Mouse (Mus musculus) cerebellum, adult (tissue): ENCODE results near the gene Capn8.

Source experiments
- ATAC-seq: cut with Nextera tagmentation; 2 replicates; pipeline ENCODE4 v1.9.2; 2017; ENCODE audit warnings: mild to moderate bottlenecking, moderate library complexity, mixed read lengths; ENCODE audit not compliant: insufficient number of reproducible peaks, low FRiP score, low TSS enrichment

Capn8 gene

DNA sequence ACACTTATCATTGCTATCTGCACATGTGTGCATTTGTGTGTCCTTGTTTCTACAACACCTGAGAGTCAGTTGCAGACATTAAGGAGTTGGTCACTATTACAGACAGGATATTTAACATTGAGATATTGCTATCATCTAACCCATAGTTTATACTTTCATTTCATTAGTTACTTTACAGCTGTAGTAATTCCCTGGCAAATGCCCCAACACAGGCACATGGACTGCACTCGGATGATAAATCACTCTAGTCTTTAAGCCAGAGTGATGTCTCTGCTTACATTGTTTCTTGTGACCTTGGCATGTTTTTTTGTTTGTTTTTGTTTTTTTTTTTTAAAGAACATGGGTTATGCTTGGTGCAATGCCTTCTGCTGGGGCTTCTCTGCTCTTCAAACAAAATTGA is 20.9 kb upstream of the Capn8 start:
- no peak for ATAC-seq

GRCm38 (mm10) chr1:182550761-182551160 is 14.0 kb upstream of the Capn8 start:
- ATAC-seq: no peak

GRCm38 (mm10) chr1:182553649-182554375 is 11.0 kb upstream of the Capn8 start:
- peak; percentile 90 for ATAC-seq

DNA sequence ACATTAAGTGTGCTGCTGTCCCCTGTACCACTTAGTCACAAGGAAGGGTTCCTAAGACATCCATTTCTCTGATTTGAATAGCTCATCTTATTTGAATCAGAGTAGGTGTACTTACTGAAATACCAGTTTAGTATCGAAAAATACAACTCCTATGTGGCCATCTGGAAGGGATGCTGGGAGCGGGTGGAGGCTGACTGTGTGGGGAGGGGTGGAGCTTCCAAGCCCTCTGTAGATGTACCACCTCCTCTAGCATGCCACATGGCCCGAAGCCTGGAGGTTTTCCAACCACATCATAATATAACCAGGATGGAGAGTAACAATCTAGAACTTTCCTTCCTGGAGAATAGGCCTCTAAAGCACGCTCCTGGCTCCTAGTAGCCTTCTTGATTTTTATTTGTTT is 6.5 kb upstream of the Capn8 start:
- no peak for ATAC-seq

DNA sequence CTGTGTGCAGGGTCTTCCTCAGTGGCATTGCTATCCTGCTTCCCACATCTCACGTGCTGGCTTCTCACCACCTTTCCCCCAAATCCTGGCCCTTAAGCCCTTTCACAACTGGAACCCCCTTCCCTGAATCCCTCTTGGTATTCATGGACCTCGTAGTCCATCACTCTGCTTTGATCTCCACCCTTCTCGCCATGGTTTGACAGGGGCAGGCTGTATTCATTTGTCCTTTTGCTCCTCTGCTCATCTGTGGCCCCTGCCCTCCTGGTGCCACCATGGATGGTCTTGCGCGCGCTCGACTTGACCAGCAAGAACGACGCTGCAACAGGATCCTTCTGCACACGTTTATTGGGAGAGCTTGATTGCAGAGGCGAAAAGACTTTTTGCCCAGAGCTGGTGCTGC is 5.3 kb upstream of the Capn8 start:
- no peak for ATAC-seq

DNA sequence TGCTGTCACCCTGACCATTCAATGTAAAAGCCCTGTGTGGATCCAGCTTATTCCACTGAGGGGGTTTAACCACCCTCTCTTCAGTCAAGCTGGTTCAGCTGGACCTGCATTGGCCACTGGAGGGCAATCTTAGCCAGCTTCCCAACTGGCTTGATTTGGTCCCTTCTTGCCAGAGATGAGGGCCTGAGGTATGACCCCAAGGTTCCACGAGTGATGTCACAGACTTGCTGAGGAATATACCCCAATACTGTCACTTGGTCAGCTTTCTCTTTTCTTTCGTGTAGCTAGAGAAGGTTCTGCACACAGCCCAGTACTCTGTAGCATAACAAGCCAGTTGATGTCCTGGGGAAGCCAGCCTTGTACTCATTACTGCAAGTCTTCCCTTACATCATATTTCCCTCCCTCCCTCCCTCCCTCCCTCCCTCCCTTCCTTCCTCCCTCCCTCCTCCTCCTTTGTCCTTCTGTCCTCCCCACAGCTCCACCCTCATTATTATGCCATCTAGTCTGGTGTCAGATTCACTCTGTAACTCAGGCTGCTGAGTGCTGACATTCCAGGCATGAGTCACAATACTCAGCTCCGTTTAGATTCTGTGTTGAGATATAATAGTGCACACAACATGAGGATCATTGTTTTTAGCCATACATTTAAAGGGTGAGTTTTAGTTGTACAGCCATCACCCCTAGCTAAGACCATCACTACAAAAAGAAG is 4.3 kb upstream of the Capn8 start:
- ATAC-seq: no peak

DNA sequence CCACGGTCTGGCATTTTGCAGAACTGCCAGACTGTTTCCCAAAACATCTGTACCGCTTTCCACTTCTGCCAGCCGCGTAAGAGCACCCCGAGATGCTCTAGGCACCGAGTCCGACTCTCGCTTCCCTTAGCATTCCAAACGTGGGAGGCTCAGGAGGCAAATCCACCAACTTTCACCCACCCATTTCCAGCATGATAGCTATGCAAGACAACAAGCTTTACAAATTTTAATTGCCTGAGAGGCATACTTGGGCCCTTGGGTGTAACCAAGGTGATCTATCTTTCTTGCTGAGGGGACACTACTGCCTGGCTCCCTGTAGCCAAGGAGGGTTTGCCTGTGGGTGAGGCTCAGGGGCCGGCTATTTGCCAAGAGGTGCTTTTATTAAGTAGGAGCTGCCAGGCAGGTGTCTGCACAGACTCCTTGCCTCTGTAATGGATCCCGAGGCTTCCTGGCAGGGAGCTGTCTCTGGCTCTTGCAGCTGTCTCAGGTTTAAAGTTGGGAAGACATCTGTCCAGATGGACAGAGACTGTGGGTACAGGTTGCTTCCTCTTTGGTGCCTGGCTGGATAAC is 2.8 kb upstream of the Capn8 start:
- ATAC-seq: no peak

- no peak for ATAC-seq
Measured at GRCm38 (mm10) chr1:182562576-182563370, 2.0 kb upstream of the Capn8 start.

DNA sequence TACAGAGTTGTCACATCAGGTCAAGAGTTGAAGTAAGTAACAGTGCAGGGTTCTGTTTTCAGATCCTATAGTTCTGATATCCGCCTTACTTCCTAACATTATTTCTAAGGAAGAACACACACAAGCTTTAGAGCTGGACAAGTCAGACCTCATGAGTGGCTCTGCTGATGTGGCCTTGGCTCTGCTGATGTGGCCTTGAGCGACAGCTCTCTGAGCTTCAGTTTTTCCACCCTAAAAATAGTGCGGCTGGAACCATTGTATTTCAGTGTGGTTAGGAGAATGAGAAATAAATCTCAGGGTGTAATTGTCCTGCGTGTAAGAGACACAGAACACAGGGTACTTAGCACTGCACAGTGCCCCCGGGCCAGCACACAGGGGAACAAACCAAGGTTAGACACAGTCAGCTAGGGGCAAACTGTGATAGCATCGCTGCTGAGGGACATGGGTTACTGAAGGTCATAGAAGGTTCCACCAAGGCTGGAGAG is 586 bp downstream of the Capn8 start:
- no peak for ATAC-seq

DNA sequence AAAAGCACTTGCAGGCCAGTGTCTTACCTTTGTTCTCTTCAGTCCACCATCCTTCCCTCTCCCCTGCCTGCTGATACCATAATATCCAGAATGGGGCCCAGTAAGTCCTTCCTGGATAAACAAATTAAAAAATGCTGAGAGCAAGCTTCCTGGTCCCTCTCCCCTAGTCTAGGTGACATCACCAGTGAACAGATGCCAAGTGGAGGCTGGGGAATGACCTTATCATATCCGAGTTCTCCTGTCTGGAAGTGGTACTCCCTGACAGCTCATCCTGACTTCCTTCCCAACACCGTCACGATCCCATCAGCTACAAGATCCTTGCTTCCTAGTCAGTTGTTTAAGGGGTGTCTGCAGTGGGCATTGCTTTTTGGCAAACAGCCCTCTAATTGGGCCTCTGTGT is 6.3 kb downstream of the Capn8 start:
- no peak for ATAC-seq

DNA sequence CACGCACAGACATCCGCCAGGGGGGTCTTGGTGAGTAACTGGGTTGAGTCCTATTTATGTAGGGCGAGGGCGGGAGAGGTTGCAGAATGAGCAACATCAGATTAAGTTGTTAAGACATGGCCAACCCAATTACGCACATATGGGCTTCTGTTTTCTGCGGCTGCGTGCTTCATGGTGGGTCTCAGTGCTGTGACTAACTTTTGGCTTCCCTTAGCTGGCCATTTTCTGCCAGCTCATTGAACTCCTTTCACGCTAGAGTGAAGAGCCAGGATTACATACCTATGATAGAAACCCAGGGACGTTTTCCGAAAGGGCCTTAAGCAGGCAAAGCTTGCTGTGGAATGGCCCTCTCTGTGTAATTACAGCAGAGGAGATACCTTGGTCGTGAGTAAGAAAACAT is 7.2 kb downstream of the Capn8 start:
- no peak for ATAC-seq

DNA sequence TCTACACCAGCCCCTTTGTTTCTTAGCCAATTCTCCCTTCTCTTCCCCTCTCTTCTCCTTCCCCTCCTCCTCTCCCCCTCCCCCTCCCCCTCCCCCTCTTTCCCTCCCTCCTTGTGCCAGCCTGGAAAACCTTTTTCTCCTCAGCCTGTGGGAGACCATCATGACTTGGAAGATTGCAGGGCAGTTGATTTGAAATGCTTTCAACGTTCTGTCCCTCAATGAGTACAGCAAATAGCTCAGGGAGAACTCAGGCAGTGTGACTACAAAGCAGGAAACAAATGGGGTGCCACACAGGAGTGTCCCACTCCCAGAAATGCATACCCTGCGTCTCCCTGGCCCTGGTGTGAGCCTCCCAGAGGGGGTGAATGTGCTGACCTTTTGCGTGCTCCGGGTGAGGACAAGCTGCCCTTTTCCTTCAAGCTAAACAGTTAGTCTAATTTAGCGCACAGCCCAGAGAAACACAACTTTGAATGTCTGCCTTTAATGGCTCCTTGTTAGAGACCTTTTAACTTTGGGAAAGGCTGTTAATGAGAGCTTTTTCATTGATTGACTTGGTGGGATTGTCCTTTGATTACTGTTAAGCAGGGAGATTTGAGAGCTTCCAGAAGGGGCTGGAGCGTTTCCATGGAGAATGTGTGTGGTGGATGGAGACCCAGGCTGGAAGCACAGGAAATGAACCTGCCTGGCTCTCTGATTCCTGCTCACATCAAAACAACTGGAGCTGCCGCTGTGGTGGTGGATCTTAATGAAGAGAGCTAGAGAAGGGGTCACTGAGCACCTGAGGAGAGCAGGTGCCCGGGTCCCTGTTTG is 9.3 kb downstream of the Capn8 start:
- ATAC-seq: no peak

DNA sequence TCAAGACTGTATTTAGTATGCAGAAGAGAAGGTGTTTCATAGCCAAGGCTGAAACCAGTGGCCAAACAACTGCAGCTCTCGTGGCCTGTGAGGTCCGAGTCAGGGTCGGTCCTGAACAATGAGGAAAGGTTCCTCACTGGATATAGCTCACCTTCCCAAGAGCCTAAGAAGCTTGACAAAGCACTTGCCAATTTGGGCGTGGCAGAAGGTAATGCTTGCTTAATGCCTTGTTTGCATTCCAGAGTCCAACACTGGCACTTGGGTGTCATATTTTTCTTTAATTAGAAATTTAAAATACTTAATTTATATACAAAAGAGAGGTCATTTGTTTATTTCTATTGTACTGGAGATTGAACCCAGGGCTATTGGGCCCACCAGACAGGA is 9.9 kb downstream of the Capn8 start:
- no peak for ATAC-seq

DNA sequence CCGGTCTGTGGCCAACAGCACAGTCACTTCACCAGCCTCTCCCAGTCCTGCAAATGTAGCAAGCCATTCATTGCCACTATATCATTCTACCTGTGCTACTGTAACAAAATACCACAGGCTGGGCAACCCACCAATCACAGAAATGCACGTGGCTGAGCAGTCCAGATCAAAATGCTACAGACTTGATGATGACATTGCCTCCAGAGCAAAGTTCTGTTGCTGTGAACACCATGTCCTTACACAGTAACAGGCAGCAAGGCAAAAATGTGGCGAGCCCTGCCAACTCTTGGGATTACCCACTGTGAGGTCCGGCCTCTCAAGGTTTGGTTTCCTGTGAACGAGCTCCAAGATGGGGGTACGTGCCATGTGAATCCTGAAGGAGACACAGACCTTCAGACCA is 19.4 kb downstream of the Capn8 start:
- ATAC-seq: no peak

GRCm38 (mm10) chr1:182585162-182585840 is 20.5 kb downstream of the Capn8 start:
- no peak for ATAC-seq

DNA sequence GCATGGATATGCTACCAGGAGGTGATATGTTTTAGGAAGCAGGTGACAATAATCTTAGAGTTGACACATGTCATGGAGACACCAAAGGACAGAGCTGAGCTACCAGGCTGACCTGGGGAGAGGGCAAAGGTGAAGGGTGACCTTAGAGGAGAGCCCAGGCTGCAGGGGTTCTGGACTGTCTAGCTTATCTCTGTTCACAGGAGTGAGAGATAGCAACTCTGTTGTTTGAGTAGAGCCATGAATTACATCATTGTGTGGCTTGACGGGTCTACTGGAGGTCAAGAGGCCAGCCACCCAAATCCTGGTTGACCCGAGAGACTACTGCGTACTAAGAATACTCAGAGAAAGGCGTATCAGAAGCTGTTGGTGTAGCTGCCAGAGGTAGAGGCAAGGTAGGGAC is 22.9 kb downstream of the Capn8 start:
- ATAC-seq: no peak

DNA sequence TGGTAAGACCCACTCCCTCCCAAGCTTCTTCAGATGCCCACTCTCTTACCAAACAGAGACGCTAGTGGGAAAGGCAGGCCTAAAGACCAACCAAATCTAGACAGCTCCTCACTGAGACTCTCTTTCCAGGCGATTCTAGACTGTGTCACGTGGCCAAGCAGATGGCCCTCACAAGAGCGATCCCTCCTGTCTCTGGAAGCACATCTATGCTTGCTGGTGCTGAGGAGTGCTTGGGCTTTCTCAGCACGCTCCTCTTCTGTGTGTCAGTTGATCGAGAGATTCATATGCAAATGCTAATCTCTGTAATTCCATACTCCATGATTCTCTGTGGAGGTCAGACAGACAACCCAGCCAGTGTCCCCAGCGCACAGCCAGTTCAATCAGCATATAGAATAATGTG is 26.7 kb downstream of the Capn8 start:
- ATAC-seq: no peak

DNA sequence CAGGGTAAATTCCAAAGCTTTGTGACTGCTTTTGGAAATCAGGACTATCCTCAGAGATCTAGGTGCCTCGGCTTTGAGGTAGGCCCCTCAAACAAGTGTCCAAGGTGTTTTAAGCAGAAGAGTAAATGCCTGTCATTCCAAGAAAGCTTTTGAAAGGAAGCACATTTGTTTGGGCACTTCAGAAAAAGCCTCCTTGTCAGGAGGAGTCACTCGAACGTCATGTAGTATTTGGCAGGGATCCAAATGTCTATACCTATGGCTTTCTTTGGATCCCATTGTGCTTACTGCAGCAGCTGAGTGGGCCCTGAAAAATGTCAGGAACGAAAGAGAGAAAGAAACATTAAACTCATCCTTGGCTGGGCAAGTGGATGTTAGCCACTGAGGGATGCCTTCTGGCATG is 27.6 kb downstream of the Capn8 start:
- ATAC-seq: no peak

DNA sequence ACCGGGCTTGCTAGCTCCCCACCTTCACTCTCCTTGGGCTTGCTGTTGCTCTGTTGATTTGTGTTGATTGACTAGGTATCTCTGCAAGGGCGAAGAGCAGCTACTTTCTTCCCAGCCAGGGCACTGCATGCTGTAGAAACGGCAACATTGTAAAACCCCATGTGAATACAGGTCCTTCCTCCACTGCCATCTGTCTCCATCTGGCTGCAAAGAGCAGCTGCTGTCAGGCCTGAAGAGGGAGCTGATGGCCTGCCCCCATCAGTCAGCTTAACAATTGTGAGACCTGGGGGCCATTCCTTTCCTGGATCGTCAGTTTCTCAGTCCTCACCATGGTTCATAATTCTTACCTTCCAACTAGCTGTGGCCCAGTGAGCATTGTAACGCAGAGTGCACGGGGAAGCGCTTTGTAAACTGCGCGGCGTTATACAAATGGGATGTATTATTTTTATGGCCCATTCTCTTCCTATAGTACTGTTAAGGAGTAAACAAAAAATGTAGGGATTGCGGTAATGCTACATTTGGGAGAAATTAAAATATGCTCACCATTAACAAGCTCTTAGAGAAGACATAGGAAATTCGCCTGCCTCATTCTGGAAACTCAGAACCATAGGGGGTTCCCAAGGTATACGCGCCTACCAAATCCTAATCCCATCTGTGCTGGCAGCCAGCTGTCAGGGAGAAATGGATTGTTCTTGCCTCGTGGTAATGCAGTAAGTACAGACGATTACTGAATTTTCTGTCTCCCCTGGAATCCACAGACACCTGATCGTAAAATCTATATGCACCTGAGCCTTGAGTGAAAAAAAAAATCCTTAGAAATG is 40.7 kb downstream of the Capn8 start:
- ATAC-seq: no peak
